Mouse (Mus musculus) midbrain, embryonic 12.5 days (tissue): ENCODE measurements around the gene Ankzf1. TPM values are rescaled to one million over a fixed set of nuclear protein-coding genes. Genes with fewer than 3 reads are reported as not detected.
"Not testable (repeated sequence)": the region's sequence is repeated elsewhere in the genome, so short reads cannot be mapped to it uniquely, and the experiment has no call there.

Experiments used
- ATAC-seq: fragments of 200-750 bp; cut with Nextera tagmentation; 2 replicates; pipeline ENCODE4 v1.8.0; 2017; ENCODE audit warnings: low read depth, moderate TSS enrichment, moderate library complexity; ENCODE audit not compliant: low FRiP score
- H3K27ac ChIP-seq: fragments of 300-500 bp; sonication (generic); replicated peaks from 2 replicates; pipeline ENCODE4 v1.5.1; 2016; ENCODE audit warnings: mild to moderate bottlenecking
- H3K27me3 ChIP-seq: fragments of 300-500 bp; sonication (generic); 2 replicates; pipeline ENCODE4 v1.6.1; 2016; ENCODE audit warnings: mild to moderate bottlenecking
- H3K36me3 ChIP-seq: fragments of 300-500 bp; sonication (generic); 2 replicates; pipeline ENCODE4 v1.6.1; 2016
- H3K4me1 ChIP-seq: fragments of 300-500 bp; sonication (generic); 2 replicates; pipeline ENCODE4 v1.6.1; 2016
- H3K4me2 ChIP-seq: fragments of 300-500 bp; sonication (generic); replicated peaks from 2 replicates; pipeline ENCODE4 v1.6.1; 2016; ENCODE audit warnings: mild to moderate bottlenecking, moderate library complexity
- H3K4me3 ChIP-seq: fragments of 300-500 bp; sonication (generic); 2 replicates; pipeline ENCODE4 v1.5.1; 2016; ENCODE audit warnings: mild to moderate bottlenecking
- H3K9ac ChIP-seq: fragments of 300-500 bp; sonication (generic); replicated peaks from 2 replicates; pipeline ENCODE4 v1.6.1; 2016; ENCODE audit warnings: mild to moderate bottlenecking, moderate library complexity
- H3K9me3 ChIP-seq: fragments of 300-500 bp; sonication (generic); 2 replicates; pipeline ENCODE4 v1.6.1; 2016; ENCODE audit warnings: mild to moderate bottlenecking
- WGBS: fragments of 180-500 bp; shearing (Covaris S2); methylation state at CpG from one replicate; pipeline ENCODE4 v1.1.7; 2016; 5-methylcytosine and 5-hydroxymethylcytosine counted together
- polyA plus RNA-seq: library from polyadenylated mRNA; unstranded; fragments of >200 nt; fragmentation: Nextera tagmentation; extraction: Ambion mirVana; gene quantifications from 2 replicates; pipeline ENCODE4 v1.2.1, GENCODE M21; 2016

Gene Ankzf1
- polyA plus RNA-seq, 1 experiment from 2014 or later, result 23.4 TPM

DNA sequence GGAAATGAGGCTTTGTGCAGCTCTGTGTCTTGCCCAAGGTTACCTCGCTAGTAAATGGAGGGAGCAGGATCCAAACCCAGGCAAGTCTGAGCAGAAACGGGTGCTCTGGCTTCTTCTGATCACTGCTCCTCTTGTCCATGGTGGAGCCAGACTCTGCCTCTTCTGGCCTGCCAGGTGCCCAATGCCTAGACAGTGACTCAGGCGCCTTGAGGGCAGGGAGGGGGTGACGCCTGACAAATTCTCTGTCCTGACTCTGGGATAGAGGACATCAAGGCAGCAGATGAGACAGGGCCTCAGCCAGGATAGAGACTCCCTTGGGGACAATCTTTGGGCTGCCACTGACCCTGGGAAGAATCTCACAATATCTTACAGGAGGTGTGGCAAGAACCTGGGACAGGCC is 39.3 kb downstream of the Ankzf1 start:
- Histone ChIP-seq H3K4me3 (no peak overlapping the region), H3K27ac (no peak overlapping the region), H3K27me3 (peaks cover 30% of the 10 kb centered on the region), H3K9ac (no peak overlapping the region), H3K9me3 (no peaks in the 10 kb centered on the region), H3K4me2 (no peak overlapping the region), H3K36me3 (no peaks in the 10 kb centered on the region), H3K4me1 (peaks cover 10% of the 10 kb centered on the region; the same call in 1 of the 2 replicates)
- ATAC-seq, result no peak
- WGBS, result 80% methylated on average over 4 of the region's 4 CpGs

DNA sequence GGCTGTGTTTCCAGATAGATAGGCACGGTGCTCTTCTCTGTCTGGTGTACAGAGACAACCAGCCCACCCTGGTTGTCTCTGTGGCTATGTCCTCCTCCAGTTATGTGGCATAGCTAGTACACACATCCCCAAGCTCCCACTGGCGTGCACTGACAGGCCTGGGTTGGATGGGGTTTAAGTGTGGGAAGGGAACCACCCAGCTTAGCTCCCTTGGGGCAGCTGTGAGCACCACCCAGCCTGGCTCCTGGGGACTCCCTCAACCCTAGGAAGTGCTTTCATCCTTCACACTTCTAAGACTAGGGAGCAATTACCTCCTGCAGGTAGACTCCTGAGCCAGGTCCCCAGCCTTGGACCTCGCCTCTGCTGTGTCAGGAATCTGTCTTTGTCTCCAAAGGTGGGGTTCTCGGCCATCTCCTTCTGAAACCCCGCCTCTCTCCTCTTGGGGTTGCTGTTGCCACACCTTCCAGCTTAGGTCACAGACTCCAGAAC is 39.8 kb downstream of the Ankzf1 start, which contains the start of gene A630095N17Rik:
Gene A630095N17Rik (minus strand): TSS at position 439 of the 489 bp plus-strand sequence.
- Histone ChIP-seq H3K4me2 (no peak within 1 kb of the TSS), H3K9me3 (no peaks in the 10 kb centered on the region), H3K4me1 (peaks cover 10% of the 10 kb centered on the region; the same call in 1 of the 2 replicates), H3K4me3 (no peak within 1 kb of the TSS), H3K36me3 (no peaks in the 10 kb centered on the region), H3K27me3 (peaks cover 25% of the 10 kb centered on the region), H3K9ac (no peak within 1 kb of the TSS), H3K27ac (no peak within 1 kb of the TSS)
- no peak for ATAC-seq
- WGBS, result 85% methylated on average over 5 of the region's 5 CpGs

DNA sequence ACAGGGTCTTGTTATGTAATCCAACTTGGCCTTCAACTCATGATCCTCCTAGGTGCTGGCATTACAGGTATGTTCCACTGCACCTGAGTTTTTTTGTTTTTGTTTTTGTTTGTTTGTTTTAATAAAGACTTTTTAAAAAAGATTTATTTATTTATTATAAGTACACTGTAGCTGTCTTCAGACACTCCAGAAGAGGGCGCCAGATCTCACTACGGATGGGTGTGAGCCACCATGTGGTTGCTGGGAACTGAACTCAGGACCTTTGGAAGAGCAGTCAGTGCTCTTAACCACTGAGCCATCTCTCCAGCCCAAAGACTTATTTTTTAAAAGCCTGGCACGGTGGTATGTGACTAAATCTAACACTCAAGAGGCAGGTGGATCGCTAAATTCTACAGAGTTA is 40.5 kb downstream of the Ankzf1 start:
- ATAC-seq, result not testable (repeated sequence)
- WGBS, result 66% methylated on average over 4 of the region's 4 CpGs

DNA sequence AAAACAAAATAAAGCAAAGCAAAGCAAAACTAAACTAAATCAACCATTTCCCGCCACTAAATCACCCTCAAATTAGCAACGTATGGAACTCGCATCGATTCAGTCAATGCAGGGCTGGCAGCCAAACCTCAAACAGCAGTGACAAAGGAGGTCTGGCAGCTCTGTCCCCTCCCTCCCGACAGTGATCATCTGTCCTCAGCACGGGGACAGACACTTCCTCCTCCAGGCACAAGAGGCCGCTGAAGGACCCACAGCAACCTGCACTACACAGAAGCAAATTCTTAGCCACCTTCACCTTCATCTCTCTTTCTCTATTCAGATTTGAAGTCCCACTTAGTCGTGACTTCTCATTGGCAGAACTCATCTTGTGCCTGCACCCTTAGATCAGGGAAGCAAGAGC is 42.7 kb downstream of the Ankzf1 start:
- no peak overlapping the region for H3K4me3 ChIP-seq
- H3K9ac ChIP-seq, result no peak overlapping the region
- H3K4me2 ChIP-seq, result no peak overlapping the region
- H3K27ac ChIP-seq, result no peak overlapping the region
- peaks cover 14% of the 10 kb centered on the region; the same call in 1 of the 2 replicates for H3K27me3 ChIP-seq
- 0 out of 2 replicates have a peak, but pooled peaks cover 2% of the 10 kb centered on the region for H3K36me3 ChIP-seq
- H3K9me3 ChIP-seq, result no peaks in the 10 kb centered on the region
- 0 out of 2 replicates have a peak, but pooled peaks have one; percentile 39 for ATAC-seq
- 2% methylated on average over 8 of the region's 8 CpGs for WGBS
- H3K4me1 ChIP-seq, result peaks cover 19% of the 10 kb centered on the region; the same call in 1 of the 2 replicates

More for the DNA sequence above, 40.5 kb downstream of the Ankzf1 start:
- H3K4me1 ChIP-seq, result peaks cover 18% of the 10 kb centered on the region; the same call in 1 of the 2 replicates
- peaks cover 18% of the 10 kb centered on the region; the same call in 1 of the 2 replicates for H3K27me3 ChIP-seq
- not testable (repeated sequence) for H3K9ac ChIP-seq, H3K36me3 ChIP-seq, H3K27ac ChIP-seq, H3K9me3 ChIP-seq, H3K4me2 ChIP-seq, H3K4me3 ChIP-seq

GRCm38 (mm10) chr1:75236117-75237050 is 44.4 kb downstream of the Ankzf1 start, which contains the start of gene Dnajb2:
Gene Dnajb2 (plus strand): TSS chr1:75236406.
- 1% methylated on average over 63 of the region's 64 CpGs for WGBS
- peak within 1 kb of the TSS; percentile 70 for H3K27ac ChIP-seq
- H3K4me1 ChIP-seq, result peaks cover 19% of the 10 kb centered on the region; the same call in 1 of the 2 replicates
- peaks cover 9% of the 10 kb centered on the region; the same call in 1 of the 2 replicates for H3K36me3 ChIP-seq
- peak within 1 kb of the TSS; percentile 49 for H3K4me3 ChIP-seq
- peak; percentile 90 for ATAC-seq
- no peaks in the 10 kb centered on the region for H3K9me3 ChIP-seq
- H3K4me2 ChIP-seq, result peak within 1 kb of the TSS; percentile 68
- peaks cover 13% of the 10 kb centered on the region; the same call in 1 of the 2 replicates for H3K27me3 ChIP-seq
- H3K9ac ChIP-seq, result peak within 1 kb of the TSS; percentile 59

- Histone ChIP-seq H3K9ac (no peak overlapping the region), H3K4me2 (no peak overlapping the region), H3K9me3 (no peaks in the 10 kb centered on the region), H3K27ac (no peak overlapping the region), H3K36me3 (peaks cover 21% of the 10 kb centered on the region), H3K27me3 (0 out of 2 replicates have a peak, but pooled peaks cover 8% of the 10 kb centered on the region), H3K4me1 (peaks cover 19% of the 10 kb centered on the region; the same call in 1 of the 2 replicates), H3K4me3 (no peak overlapping the region)
- ATAC-seq, result no peak
- 88% methylated on average over 10 of the region's 10 CpGs for WGBS
Measured at GRCm38 (mm10) chr1:75239591-75239990, 47.6 kb downstream of the Ankzf1 start.

GRCm38 (mm10) chr1:75243411-75243810 is 51.5 kb downstream of the Ankzf1 start:
- no peak overlapping the region for H3K4me3 ChIP-seq
- no peaks in the 10 kb centered on the region for H3K4me1 ChIP-seq
- no peak for ATAC-seq
- H3K9ac ChIP-seq, result no peak overlapping the region
- peaks cover 21% of the 10 kb centered on the region for H3K36me3 ChIP-seq
- H3K27ac ChIP-seq, result no peak overlapping the region
- H3K27me3 ChIP-seq, result no peaks in the 10 kb centered on the region
- WGBS, result 92% methylated on average over 14 of the region's 14 CpGs
- H3K9me3 ChIP-seq, result no peaks in the 10 kb centered on the region
- H3K4me2 ChIP-seq, result no peak overlapping the region

DNA sequence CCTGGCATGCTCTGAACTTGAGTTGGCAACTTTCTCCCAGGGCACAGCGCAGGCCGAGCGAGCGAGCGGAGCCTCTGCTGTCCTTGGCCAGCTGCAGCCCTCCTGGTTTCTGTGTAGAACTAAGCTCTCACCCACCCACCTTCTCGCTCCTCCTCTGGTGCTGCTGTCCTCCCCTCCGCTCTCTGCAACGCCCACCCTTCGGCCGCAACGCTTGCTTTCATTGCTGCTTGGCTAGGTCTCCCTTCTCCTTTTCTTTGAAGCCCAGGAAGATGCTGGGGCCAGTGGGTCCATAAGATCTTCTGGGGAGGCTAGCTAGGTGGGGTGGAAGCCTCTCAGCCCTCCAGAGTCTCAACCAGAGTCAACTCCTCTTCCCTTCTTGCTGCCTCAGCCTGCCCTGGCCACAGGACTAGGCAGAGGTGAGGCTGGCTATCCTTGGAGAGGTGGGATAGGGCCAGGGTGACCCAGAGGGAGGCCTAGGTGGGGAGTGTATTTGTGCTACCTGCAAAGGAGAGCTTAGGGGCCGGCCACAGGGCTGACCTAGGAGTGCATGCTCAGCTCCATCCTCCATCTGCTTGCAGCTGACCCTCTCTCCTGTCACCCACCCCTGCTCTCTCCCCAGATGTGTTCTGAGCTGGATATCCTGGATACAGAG is 52.4 kb downstream of the Ankzf1 start:
- ATAC-seq, result peak; percentile 31; the same call in 1 of the 2 replicates
- H3K9me3 ChIP-seq, result no peaks in the 10 kb centered on the region
- 81% methylated on average over 12 of the region's 12 CpGs for WGBS

GRCm38 (mm10) chr1:75244836-75245235 is 52.9 kb downstream of the Ankzf1 start:
- 12% methylated on average over 4 of the region's 4 CpGs for WGBS
- no peak overlapping the region for H3K4me3 ChIP-seq
- H3K36me3 ChIP-seq, result peaks cover 17% of the 10 kb centered on the region
- H3K4me2 ChIP-seq, result no peak overlapping the region
- no peaks in the 10 kb centered on the region for H3K4me1 ChIP-seq
- H3K27me3 ChIP-seq, result no peaks in the 10 kb centered on the region
- H3K27ac ChIP-seq, result no peak overlapping the region
- ATAC-seq, result peak; percentile 69
- no peak overlapping the region; the same call in 1 of the 2 replicates for H3K9ac ChIP-seq
- H3K9me3 ChIP-seq, result no peaks in the 10 kb centered on the region

More for the DNA sequence above, 52.4 kb downstream of the Ankzf1 start:
- Histone ChIP-seq H3K9ac (no peak overlapping the region; the same call in 1 of the 2 replicates), H3K4me2 (no peak overlapping the region), H3K4me3 (no peak overlapping the region), H3K27me3 (no peaks in the 10 kb centered on the region), H3K36me3 (peaks cover 21% of the 10 kb centered on the region), H3K27ac (no peak overlapping the region), H3K4me1 (no peaks in the 10 kb centered on the region)

GRCm38 (mm10) chr1:75247071-75247930 is 55.4 kb downstream of the Ankzf1 start:
- no peak for ATAC-seq
- WGBS, result 83% methylated on average over 16 of the region's 16 CpGs
- H3K27ac ChIP-seq, result no peak overlapping the region
- peaks cover 8% of the 10 kb centered on the region for H3K4me1 ChIP-seq
- H3K4me3 ChIP-seq, result no peak overlapping the region
- H3K9me3 ChIP-seq, result no peaks in the 10 kb centered on the region
- no peaks in the 10 kb centered on the region for H3K27me3 ChIP-seq
- H3K9ac ChIP-seq, result no peak overlapping the region
- no peak overlapping the region for H3K4me2 ChIP-seq
- peaks cover 10% of the 10 kb centered on the region for H3K36me3 ChIP-seq
